Mouse (Mus musculus) left cerebral cortex, adult 18-20 months (tissue): ENCODE measurements around the gene Mta1. TPM values are rescaled to one million over a fixed set of nuclear protein-coding genes. Genes with fewer than 3 reads are reported as not detected.

Experiments used
- DNase-seq, 2 experiments: peaks; one replicate each; pipeline ENCODE4 v3.0.0; 2021 to 2022; ENCODE audit warnings: low spot score in 2 of 2, mixed read lengths in 1 of 2
- long read RNA-seq, 2 experiments: library from polyadenylated mRNA; stranded (forward); transcript quantifications; one replicate each; pipeline ENCODE4 v2.0.0; 2021
- total RNA-seq, 2 experiments: library from RNA; stranded (reverse); gene quantifications; 2 replicates each; pipeline ENCODE4 v1.2.3; 2021

Gene Mta1
- 10 to 100 TPM; 71.5 to 71.9 TPM for total RNA-seq
- long read RNA-seq, experiment 1, partial matches to known transcripts: 16 of 25 reads
- long read RNA-seq, experiment 1, other reads (novel, unspliced or antisense): 8 of 25 reads
- long read RNA-seq, experiment 2, partial matches to known transcripts: 12 of 20 reads
- long read RNA-seq, experiment 2, other reads (novel, unspliced or antisense): 8 of 20 reads

- DNase-seq: peak in 1 of 2 experiments; percentile 51
Measured at GRCm38 (mm10) chr12:113097749-113098281, at the start of gene Mta1. TSS of gene Mta1 (plus strand) at chr12:113098278.

- DNase-seq: no peak
Measured at GRCm38 (mm10) chr12:113049836-113050235, 48.2 kb upstream of the Mta1 start.

- no peak for DNase-seq
Measured at GRCm38 (mm10) chr12:113050671-113051070, 47.4 kb upstream of the Mta1 start.

GRCm38 (mm10) chr12:113051628-113052403, 46.3 kb upstream of the Mta1 start:
- no peak for DNase-seq

- no peak for DNase-seq
Measured at GRCm38 (mm10) chr12:113056089-113056488, 42.0 kb upstream of the Mta1 start.

- DNase-seq: no peak
Measured at GRCm38 (mm10) chr12:113060178-113060577, 37.9 kb upstream of the Mta1 start.

GRCm38 (mm10) chr12:113061606-113062005, 36.5 kb upstream of the Mta1 start:
- DNase-seq: no peak

- DNase-seq: no peak
Measured at GRCm38 (mm10) chr12:113062201-113062600, 35.9 kb upstream of the Mta1 start.

- no peak for DNase-seq
Measured at GRCm38 (mm10) chr12:113063700-113064099, 34.4 kb upstream of the Mta1 start.

- no peak for DNase-seq
Measured at GRCm38 (mm10) chr12:113068002-113068401, 30.1 kb upstream of the Mta1 start.

GRCm38 (mm10) chr12:113069389-113069788, 28.7 kb upstream of the Mta1 start:
- no peak for DNase-seq

- DNase-seq: no peak
Measured at GRCm38 (mm10) chr12:113071321-113071720, 26.8 kb upstream of the Mta1 start.

GRCm38 (mm10) chr12:113071827-113072226, 26.3 kb upstream of the Mta1 start:
- no peak for DNase-seq

- no peak for DNase-seq
Measured at GRCm38 (mm10) chr12:113073420-113074328, 24.4 kb upstream of the Mta1 start.

GRCm38 (mm10) chr12:113074329-113075062, 23.6 kb upstream of the Mta1 start, which contains the start of gene Tex22:
TSS of gene Tex22 (plus strand) at chr12:113074502.
- DNase-seq: peak; percentile 85 to 90

GRCm38 (mm10) chr12:113075063-113075454, 23.0 kb upstream of the Mta1 start:
- DNase-seq: peak; percentile 86 to 89

- DNase-seq: no peak
Measured at GRCm38 (mm10) chr12:113075486-113075885, 22.6 kb upstream of the Mta1 start.

GRCm38 (mm10) chr12:113087276-113087675, 10.8 kb upstream of the Mta1 start:
- DNase-seq: no peak

GRCm38 (mm10) chr12:113088026-113088425, 10.1 kb upstream of the Mta1 start:
- DNase-seq: no peak

- DNase-seq: no peak
Measured at GRCm38 (mm10) chr12:113089107-113089506, 9.0 kb upstream of the Mta1 start.

GRCm38 (mm10) chr12:113090053-113090452, 8.0 kb upstream of the Mta1 start:
- DNase-seq: no peak
